Mouse (Mus musculus) ovary, adult 10 weeks (tissue): ENCODE data around the gene Akap12. TPM values are rescaled to one million over a fixed set of nuclear protein-coding genes. Genes with fewer than 3 reads are reported as not detected.

ENCODE experiments used
- polyA plus RNA-seq: library from polyadenylated mRNA; stranded (reverse); fragments of 350-450 nt; fragmentation: Illumina TruSeq; extraction: RNeasy Lipid Tissue Mini Kit (QIAGEN cat#74804); gene quantifications from one replicate; pipeline ENCODE4 v1.2.3, GENCODE M21; 2014

Akap12 gene
- 13.0 TPM for polyA plus RNA-seq

DNA sequence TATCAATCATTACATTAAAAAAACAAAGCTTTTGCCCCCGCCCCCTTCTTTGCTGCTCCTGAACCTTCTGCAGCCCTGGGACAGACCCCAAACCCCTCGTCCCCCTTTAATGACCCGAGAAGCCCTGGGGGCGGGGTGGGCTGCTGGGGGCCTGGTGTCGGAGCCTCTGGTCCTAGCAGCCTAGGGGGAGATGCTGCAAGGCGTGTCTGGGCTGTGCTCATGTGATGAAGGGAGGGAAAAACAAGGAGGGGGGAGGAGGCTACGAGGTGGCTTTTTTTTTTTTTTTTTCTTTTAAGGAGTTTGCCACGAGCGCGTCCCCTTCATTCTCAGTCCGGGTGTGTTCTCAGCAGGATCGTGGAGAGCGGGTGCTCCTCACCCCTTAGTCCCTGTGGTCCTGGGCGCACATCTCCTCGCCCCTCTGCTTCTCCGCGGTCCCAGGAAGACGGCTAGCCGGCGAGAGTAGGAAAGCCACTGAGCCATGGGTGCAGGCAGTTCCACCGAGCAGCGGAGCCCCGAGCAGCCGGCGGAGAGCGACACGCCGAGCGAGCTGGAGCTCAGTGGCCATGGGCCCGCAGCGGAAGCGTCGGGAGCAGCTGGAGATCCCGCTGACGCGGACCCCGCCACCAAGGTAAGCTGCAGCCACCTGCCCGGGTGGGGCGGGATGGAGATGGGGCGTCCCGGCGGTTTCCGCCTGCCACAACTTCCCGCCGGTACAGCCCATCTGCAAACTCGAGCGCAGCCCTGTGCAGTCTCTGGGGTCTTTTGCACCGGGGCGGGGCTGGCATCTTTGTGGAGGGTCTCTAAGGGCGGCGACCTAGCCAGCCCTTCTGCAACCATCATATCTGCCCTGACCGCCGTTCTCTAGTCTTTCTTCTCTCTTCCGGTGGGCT is at the start of gene Akap12:
TSS of gene Akap12 (plus strand) at position 340 of the 890 bp plus-strand sequence.

DNA sequence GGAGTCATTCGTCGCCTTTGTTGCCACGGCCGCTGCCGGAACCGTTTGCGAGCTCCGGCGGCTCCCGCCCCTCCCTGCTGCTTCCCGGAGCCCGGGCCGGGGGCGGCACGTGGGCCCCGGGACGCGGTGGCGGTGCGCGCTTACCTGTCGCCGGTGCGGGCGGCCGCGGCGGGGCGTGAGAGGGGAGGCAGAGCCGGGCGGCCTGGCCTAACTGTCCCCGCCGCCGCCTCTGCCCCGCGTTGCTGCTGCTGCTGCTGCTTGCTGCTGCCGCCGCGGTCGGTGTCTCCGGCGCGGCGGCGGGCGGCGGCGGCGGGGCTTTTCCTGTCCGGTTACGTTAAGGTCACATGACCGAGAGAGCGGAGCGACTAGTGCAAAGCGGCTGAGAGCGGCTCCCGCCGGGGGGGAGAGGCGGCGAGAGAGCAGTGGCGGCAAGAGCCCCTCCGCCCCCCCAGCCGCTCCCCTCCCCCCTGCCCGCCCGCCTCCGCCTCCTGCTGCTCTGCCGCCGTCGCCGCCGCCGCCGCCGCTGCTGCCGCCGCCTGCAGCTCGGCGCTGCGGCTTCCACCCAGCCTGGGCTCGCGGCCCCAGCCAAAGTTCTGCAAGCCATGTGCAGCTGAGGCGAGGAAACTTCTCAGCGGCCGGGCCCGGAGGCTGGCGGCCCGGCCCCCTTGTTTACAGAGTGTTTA is 121.7 kb downstream of the Akap12 start, which contains the start of gene Zbtb2:
TSS of gene Zbtb2 (minus strand) at position 408 of the 683 bp plus-strand sequence.

Other genes with a start within 250 kb of the Akap12 start
- 20.2 TPM for gene Zbtb2, start 121.7 kb downstream of the Akap12 start, polyA plus RNA-seq
- gene Rmnd1, start 166.0 kb downstream of the Akap12 start, polyA plus RNA-seq: 48.6 TPM
- 48.4 TPM for gene Armt1, start 166.1 kb downstream of the Akap12 start, polyA plus RNA-seq
- 3.8 TPM for gene Ccdc170, start 216.1 kb downstream of the Akap12 start, polyA plus RNA-seq